Mouse (Mus musculus): ENCODE data around the gene Gm29735.
"Not testable (repeated sequence)": the region's sequence is repeated elsewhere in the genome, so short reads cannot be mapped to it uniquely, and the experiment has no call there.

Gene Gm29735

GRCm38 (mm10) chr7:142157013-142157412 is at the start of gene Gm29735:
Gm29735 (minus strand) TSS chr7:142157113.
- DNase-seq (ENCODE audit: extremely low read depth, low read depth, low spot score) = not testable (repeated sequence)

- DNase-seq (ENCODE audit: extremely low read depth, low read depth, low spot score) = no peak
Observed at GRCm38 (mm10) chr7:142205488-142205887, 48.6 kb upstream of the Gm29735 start.

GRCm38 (mm10) chr7:142201064-142201463 is 44.2 kb upstream of the Gm29735 start, which contains the start of gene Krtap5-3:
Krtap5-3 (plus strand) TSS chr7:142201364.
- no peak for DNase-seq (ENCODE audit: extremely low read depth, low read depth, low spot score)

DNA sequence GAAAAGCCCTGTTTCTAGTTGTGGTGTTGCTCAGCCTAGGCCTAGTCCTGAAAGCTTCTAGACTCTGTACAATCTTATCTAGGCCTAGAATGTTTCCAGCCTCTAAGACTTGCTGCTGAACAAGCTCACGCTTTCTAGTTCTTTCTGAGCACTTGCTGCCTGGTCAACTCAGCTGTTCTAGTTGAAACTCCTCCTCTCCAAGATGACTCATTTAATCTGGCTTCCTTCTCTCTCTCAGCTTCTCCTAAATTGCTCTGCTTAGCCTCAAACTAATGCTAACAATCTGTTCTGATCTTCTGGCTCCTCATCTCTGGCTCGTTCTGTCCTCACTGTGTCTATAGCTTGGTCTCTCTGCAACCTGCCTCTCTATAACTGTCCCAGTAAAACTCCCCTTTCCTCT is 41.8 kb upstream of the Gm29735 start:
- DNase-seq (ENCODE audit: extremely low read depth, low read depth, low spot score) = no peak

GRCm38 (mm10) chr7:142190289-142190688 is 33.4 kb upstream of the Gm29735 start, which contains the start of gene Gm10153:
Gm10153 (minus strand) TSS chr7:142190389.
- no peak for DNase-seq (ENCODE audit: extremely low read depth, low read depth, low spot score)

GRCm38 (mm10) chr7:142188156-142188555 is 31.2 kb upstream of the Gm29735 start:
- DNase-seq (ENCODE audit: extremely low read depth, low read depth, low spot score) = no peak

- no peak for DNase-seq (ENCODE audit: extremely low read depth, low read depth, low spot score)
Observed at GRCm38 (mm10) chr7:142181021-142181420, 24.1 kb upstream of the Gm29735 start.

- DNase-seq (ENCODE audit: extremely low read depth, low read depth, low spot score) = no peak
Observed at GRCm38 (mm10) chr7:142178685-142179084, 21.8 kb upstream of the Gm29735 start.

GRCm38 (mm10) chr7:142175905-142176304 is 19.0 kb upstream of the Gm29735 start, which contains the start of gene Krtap5-2:
Krtap5-2 (minus strand) TSS chr7:142176005.
- not testable (repeated sequence) for DNase-seq (ENCODE audit: extremely low read depth, low read depth, low spot score)

GRCm38 (mm10) chr7:142169836-142170235 is 12.9 kb upstream of the Gm29735 start:
- DNase-seq (ENCODE audit: extremely low read depth, low read depth, low spot score) = no peak

DNA sequence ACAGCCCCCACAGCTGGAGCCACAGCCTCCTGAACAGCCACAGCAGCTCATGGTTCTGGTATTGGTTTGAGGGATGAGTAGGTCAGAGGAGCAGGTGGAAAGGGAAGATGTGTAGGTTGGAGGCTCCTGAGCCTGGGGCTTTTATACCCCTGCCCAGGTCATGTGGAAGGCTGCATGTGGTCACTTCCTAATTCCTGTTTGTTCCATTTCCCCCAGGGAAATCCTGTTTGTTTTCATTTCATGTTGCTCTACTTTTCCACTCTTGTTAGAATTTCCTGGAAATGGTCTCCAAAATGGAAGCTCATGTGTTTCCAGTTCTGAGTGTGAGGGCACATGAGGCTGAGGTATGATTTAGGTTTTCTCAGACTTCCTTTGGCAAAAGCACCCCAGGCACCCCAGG is 8.7 kb upstream of the Gm29735 start, which contains the start of gene Gm4553:
Gm4553 (minus strand) TSS at position 101 of the 400 bp plus-strand sequence.
- DNase-seq (ENCODE audit: extremely low read depth, low read depth, low spot score) = not testable (repeated sequence)

- DNase-seq (ENCODE audit: extremely low read depth, low read depth, low spot score) = no peak
Observed at GRCm38 (mm10) chr7:142159366-142159765, 2.5 kb upstream of the Gm29735 start.

DNA sequence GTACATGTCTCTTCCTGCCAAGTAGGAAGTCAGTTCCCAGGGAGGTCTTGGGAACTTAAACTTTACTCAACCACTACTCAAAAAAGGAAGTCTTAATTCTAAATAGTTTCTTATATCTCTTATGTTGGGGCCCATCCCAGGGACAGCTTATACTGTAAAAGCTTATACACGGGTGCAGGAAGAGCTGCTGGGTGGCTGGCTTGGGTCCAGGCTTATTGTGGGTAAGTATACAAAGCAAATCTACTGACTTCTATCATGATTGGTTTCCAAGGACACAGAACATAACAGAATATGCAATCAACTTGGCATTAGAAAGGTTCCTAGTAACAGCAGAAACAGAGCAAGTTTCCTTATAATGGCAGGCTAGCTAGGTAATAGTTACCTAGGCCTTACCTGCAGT is 1.6 kb downstream of the Gm29735 start:
- DNase-seq (ENCODE audit: extremely low read depth, low read depth, low spot score) = no peak

DNA sequence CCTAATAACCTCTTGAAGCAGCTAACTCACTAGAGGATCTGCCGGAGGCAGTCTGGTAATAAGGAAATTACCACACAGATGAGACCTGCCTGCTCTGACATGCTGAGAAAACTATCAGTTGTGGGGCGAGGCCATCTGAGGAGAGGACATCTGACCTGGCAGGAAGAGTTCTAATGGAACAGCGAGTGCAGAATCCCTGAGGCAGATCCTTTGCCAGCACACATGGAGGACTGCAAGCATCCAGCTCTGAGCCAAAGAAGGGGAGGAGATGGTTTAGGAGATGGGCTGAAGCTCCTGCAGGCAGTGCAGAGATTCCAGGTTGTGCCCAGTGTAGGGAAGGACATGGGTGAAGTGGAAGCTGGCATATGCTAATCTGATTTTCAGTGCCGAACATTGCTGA is 4.7 kb downstream of the Gm29735 start:
- no peak for DNase-seq (ENCODE audit: extremely low read depth, low read depth, low spot score)

DNA sequence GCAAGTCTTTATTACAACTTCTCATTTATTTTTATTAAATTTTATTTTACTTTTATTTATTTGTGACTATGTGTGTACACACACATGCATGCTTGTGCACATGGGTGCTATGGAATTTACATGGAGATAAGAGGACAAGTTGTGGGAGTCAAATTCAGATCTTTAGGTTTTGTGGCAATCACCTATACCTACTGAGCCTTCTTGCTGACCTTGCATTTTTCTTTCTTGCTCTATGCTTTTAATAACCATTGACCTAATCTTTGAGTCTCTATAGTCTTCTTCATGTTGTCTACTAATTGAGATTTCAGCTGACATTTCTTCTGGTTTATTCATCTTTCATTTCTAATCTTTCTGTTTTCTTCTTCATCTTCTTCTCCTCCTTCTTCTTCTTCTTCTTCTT is 8.3 kb downstream of the Gm29735 start:
- DNase-seq (ENCODE audit: extremely low read depth, low read depth, low spot score) = no peak

DNA sequence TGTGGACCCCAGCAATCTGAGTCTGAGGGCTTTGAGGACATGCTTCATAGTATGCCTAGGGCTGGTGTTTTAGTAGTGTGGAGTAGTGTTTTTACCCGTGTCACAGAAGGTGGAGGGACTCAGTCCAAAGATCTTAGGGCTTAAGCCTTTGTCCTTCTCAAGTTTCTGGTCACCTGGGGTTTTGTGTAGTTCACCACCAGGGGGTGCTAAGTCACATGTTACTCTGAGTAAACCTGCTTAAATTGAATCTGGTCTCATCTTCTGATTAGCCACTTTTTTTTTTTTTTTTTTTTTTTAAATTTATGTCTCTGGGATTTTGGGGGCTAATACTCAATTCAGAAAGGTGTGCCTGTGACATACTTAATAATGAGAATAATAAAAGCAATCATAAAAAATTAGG is 10.9 kb downstream of the Gm29735 start:
- DNase-seq (ENCODE audit: extremely low read depth, low read depth, low spot score) = no peak

DNA sequence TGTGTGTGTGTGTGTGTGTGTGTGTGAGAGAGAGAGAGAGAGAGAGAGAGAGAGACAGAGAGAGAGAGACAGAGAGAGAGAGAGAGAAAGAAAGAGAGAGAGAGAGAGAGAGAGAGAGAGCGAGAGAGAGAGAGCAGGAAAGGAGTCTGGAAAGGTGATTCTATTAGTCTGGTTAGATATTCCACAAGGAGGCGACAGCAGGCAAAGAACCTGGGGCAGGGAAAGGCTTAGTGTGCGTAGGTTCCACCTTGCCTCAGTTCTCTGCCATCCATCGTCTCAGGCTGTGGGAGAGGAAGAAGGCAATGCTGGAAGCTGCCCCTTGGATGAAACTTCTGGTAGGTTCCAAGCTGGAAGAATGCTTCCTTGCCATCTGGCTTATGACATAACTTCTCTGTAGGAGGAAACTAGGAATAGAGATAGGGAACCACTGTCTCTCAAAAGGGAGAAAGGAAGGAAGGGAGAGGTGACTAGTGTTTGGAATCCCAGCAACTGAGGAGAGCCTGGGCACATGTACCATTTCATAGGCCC is 11.4 kb downstream of the Gm29735 start:
- no peak for DNase-seq (ENCODE audit: extremely low read depth, low read depth, low spot score)

GRCm38 (mm10) chr7:142144507-142144906 is 12.4 kb downstream of the Gm29735 start, which contains the start of gene Gm45337:
Gm45337 (minus strand) TSS chr7:142144607.
- no peak for DNase-seq (ENCODE audit: extremely low read depth, low read depth, low spot score)

DNA sequence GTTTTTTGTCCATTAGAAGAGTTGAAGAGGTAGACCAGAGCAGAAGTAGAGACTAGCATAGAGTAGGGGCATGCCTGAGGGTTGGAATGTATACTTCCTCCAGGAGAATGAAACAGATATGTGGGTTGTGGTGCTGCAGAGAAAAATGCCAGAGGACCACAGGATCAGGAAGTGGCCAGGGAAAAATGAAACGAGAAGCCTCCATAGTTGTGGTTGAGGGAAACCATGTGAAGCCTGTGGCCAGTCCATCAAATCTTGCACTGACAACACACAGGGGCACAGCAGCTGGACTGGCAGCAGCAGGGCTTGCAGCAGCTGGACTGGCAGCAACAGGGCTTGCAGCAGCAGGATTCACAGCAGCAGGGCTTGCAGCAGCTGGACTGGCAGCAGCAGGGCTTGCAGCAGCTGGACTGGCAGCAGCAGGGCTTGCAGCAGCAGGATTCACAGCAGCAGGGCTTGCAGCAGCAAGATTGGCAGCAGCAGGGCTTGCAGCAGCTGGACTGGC is 13.4 kb downstream of the Gm29735 start:
- DNase-seq (ENCODE audit: extremely low read depth, low read depth, low spot score) = not testable (repeated sequence)

DNA sequence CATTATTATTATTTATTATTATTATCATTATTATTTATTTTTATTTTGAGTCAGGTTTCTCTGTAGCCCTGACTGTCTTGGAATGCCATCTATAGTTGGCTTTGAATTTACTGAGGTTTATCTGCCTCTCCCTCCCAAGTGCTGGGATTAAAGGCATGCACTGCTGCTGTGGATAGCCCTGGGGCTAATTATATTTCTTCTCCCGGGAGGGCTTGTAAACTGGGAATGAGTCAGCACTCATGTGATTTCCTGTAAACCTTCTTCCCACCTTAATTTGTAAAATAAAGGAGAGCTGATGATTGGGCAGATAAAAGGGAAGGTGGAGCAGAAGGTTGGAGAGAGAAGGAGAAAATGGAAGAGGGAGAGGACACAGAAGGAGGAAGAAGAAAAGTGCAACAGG is 16.2 kb downstream of the Gm29735 start:
- DNase-seq (ENCODE audit: extremely low read depth, low read depth, low spot score) = no peak

- not testable (repeated sequence) for DNase-seq (ENCODE audit: extremely low read depth, low read depth, low spot score)
Observed at GRCm38 (mm10) chr7:142135934-142136333, 21.0 kb downstream of the Gm29735 start, which contains the start of gene Gm39115. Gm39115 (minus strand) TSS chr7:142136034.

- DNase-seq (ENCODE audit: extremely low read depth, low read depth, low spot score) = no peak
Observed at GRCm38 (mm10) chr7:142134206-142134995, 22.5 kb downstream of the Gm29735 start.

All from fat pad, adult 2 months (tissue).